Mouse (Mus musculus) MN1 (cell line): ENCODE measurements around the gene Ypel5.

Experiments used
- DNase-seq: peaks from one replicate; pipeline ENCODE4 v3.0.0-alpha.2; 2016; ENCODE audit warnings: low spot score

Gene Ypel5

GRCm38 (mm10) chr17:72836158-72837115 is at the start of gene Ypel5:
Ypel5 (plus strand) TSS chr17:72836453.
- peak; percentile 100 for DNase-seq

- DNase-seq, result no peak
Observed at GRCm38 (mm10) chr17:72787886-72788436, 48.3 kb upstream of the Ypel5 start.

GRCm38 (mm10) chr17:72793278-72793677 is 43.0 kb upstream of the Ypel5 start:
- DNase-seq, result no peak

- DNase-seq, result no peak
Observed at GRCm38 (mm10) chr17:72794660-72795059, 41.6 kb upstream of the Ypel5 start.

GRCm38 (mm10) chr17:72795392-72796047 is 40.7 kb upstream of the Ypel5 start:
- DNase-seq, result no peak

- DNase-seq, result no peak
Observed at GRCm38 (mm10) chr17:72796506-72796905, 39.7 kb upstream of the Ypel5 start.

GRCm38 (mm10) chr17:72797867-72798266 is 38.4 kb upstream of the Ypel5 start:
- peak; percentile 81 for DNase-seq

GRCm38 (mm10) chr17:72809942-72810654 is 26.2 kb upstream of the Ypel5 start:
- DNase-seq, result no peak

- peak; percentile 70 for DNase-seq
Observed at GRCm38 (mm10) chr17:72813419-72814315, 22.6 kb upstream of the Ypel5 start.

- no peak for DNase-seq
Observed at GRCm38 (mm10) chr17:72817574-72817973, 18.7 kb upstream of the Ypel5 start.

GRCm38 (mm10) chr17:72819714-72820113 is 16.5 kb upstream of the Ypel5 start:
- DNase-seq, result no peak

- DNase-seq, result no peak
Observed at GRCm38 (mm10) chr17:72820425-72820824, 15.8 kb upstream of the Ypel5 start.

GRCm38 (mm10) chr17:72821923-72822322 is 14.3 kb upstream of the Ypel5 start:
- no peak for DNase-seq

GRCm38 (mm10) chr17:72826916-72827534 is 9.2 kb upstream of the Ypel5 start:
- DNase-seq, result no peak

GRCm38 (mm10) chr17:72828027-72828678 is 8.1 kb upstream of the Ypel5 start:
- peak; percentile 32 for DNase-seq

- no peak for DNase-seq
Observed at GRCm38 (mm10) chr17:72828687-72829086, 7.6 kb upstream of the Ypel5 start.

GRCm38 (mm10) chr17:72837140-72837712 is 973 bp downstream of the Ypel5 start:
- DNase-seq, result peak; percentile 94

- DNase-seq, result peak; percentile 70
Observed at GRCm38 (mm10) chr17:72837824-72838474, 1.7 kb downstream of the Ypel5 start.

GRCm38 (mm10) chr17:72839000-72839399 is 2.7 kb downstream of the Ypel5 start:
- no peak for DNase-seq
